Mouse (Mus musculus): ENCODE measurements around the gene Srsf9.
"Not testable (repeated sequence)": the region's sequence is repeated elsewhere in the genome, so short reads cannot be mapped to it uniquely, and the experiment has no call there.

The Srsf9 gene

DNA sequence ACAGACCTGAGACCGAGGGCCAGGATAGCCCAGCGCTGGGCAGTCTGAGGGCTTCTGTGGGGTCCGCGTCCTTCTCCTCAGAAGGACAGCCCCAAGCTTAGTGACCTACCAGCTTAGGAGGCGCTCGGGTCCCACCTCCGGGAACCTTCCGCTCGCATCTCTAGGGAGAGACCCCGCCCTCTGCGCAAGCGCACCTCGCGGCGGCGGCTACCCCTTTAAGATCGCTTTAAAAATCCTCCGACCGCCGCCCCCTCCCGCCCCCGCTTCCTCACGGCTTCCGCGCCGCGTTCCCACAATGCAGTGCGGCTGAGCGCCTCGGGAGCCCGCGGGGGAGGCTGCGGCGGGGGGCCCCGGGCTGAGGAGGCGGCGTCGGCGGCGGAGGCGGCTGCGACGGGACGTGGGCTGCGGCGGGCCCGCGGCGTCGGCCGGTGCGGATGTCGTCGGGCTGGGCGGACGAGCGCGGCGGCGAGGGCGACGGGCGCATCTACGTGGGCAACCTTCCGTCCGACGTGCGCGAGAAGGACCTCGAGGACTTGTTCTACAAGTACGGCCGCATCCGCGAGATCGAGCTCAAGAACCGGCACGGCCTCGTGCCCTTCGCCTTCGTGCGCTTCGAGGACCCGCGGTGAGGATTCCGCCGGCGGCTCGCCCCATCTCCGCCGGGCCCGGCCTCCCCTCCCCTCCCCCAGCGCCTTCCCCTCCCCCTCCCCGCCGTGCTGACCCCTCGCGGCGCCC lies at the start of gene Srsf9:
TSS of gene Srsf9 (plus strand) at position 303 of the 735 bp plus-strand sequence.
- DNase-seq (ENCODE audit: low read depth, low spot score): peak; percentile 84

DNA sequence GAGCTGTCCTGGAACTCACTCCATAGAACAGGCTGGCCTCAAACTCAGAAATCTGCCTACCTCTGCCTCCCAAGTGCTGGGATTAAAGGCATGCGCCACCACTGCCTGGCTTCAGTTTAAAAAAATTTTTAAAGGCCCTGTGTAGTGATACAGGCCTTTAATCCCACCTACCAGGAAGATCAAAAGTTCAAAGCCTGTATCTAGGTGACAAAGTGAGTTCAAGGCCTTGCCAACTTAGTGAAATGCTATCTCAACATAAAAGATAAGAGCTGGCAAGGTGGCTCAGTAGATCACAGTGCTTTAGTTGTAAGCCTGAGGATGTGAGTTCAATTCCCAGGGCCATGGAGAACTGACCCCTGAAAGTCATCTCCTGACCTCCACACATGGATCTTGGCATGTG lies 48.9 kb upstream of the Srsf9 start:
- DNase-seq (ENCODE audit: low read depth, low spot score): no peak

DNA sequence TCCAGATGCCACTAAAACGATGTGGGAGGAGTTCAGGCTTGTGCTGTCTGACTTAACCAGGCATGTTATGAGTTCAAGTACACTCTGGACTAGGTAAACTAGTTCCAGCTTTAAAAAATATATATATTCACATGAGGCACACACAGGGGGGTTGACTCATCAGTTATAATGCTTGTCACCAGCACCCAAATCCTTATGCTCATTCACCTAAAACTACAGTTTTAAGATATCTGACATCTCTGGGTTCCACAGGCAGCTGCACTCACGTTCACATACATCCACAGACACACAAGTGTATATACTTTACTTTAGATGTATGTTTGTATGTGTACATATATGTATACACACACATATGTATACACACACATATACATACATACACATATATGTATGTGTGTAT lies 48.2 kb upstream of the Srsf9 start:
- no peak for DNase-seq (ENCODE audit: low read depth, low spot score)

DNA sequence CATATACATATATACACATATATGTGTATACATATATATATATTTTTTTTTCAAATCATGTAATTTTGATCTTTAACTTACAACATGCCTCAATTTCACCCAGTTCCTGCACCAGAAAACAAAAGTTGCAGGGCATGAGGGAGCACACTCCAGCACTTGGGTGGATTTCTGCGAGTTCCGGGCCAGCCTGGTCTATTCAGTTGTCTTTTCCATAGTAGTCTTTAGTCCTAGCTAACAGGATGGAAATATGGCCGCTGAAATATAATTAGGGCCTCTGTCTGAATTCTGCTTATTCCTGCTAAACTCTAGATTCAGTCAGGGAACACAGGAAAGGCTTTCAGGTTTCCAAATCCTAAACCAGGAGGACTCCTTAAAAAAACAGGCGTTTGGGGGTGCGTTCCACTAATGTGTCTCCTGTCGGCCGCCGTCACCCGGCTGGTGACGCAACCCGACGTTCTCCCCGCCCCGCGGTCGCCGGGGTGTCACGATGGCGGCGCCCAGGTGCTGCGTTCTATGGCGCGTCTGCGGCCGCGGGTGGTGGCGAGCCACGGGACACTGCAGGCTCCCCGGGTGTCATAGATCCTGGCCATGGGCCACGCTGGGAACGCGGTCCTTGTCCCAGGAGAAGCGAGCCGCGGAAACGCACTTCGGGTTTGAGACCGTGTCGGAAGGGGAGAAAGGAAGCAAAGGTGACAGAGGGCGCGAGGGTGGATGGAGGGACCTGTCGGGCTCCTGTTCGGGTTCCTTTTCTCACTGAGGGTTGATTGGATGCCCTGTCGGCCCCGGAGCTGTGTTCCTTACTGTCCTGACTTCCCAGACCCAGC lies 47.5 kb upstream of the Srsf9 start, which contains the start of gene Coq5:
TSS of gene Coq5 (plus strand) at position 441 of the 824 bp plus-strand sequence.
- no peak for DNase-seq (ENCODE audit: low read depth, low spot score)

DNA sequence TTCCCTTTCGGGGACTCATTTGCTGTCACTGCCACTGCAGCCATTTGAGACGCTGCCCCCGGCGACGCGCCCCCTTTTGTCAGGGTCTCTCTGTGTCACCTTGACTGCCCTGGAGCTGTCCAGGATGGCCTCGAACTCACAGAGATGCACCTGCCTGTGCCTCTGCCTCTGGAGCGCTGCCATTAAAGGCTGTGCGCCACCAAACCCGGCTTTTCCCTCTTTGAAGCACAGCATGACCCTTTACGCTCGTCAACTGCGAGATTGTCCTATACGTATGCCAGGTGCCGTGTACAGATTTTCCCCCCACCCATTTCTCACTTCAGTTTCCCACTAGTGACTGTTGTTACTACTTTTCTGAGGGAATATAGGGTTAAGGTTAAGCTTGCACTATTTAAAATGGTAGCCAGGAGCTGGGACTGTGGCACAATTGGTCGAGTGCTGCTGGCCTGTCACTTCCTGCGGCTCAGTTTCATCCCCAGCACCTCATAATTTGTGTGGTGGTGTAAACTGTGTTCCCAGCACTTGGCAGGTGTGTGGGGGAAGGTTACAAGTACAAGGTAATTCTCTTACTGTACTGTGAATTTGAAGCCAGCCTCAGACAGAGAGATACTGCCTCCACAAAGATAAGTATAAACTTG lies 46.8 kb upstream of the Srsf9 start:
- DNase-seq (ENCODE audit: low read depth, low spot score): no peak

DNA sequence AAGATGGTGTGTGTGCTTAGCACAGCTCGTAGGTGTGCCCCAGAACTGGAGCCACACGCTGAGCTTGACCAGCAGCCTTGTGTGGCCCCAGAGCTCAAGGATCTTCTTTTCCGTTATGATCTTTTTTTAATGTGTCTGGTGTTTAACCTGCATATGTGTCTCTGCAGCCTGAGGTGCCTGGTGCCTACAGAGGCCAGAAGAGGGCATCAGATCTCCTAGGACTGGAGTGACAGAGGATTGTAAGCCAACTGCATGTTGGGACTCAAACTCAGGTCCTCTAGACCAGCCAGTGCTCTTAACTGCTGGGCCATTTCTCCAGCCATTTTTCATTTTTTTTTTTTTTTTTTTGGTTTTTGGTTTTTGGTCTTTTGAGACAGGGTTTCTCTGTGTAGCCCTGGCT lies 42.2 kb upstream of the Srsf9 start:
- DNase-seq (ENCODE audit: low read depth, low spot score): no peak

DNA sequence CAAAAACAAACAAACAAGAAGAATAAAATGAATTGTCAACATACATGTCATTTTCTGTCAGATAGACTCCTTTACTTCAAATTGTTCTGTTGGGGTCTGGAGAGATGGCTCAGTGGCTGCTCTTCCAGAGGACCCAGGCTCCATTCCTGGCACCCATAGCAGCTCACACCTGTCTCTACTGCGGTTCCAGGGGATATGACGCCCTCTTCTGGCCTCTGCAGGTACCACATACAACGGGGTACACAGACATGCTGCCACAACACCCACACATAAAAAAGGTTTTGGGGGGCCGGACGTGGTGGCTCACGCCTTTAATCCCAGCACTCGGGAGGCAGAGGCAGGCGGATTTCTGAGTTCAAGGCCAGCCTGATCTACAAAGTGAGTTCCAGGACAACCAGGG lies 32.8 kb upstream of the Srsf9 start:
- no peak for DNase-seq (ENCODE audit: low read depth, low spot score)

DNA sequence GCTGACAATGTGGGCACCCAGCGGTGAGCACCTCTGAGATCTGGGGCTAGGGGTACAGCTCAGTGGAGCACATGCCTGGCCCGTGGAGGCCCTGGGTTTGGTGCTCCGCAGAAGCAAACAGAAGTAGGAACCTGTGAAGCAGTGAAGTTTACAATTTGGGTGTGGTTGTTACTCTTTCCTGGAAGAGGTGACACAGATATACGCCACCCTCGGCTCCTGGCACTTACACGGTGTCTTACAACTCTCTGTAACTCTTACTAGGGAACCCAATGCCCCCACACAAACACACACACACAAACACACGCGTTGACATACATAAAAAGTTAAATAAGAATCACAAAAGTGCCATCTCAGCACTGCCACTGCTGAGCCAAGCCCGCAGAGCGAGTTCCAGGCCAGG lies 30.6 kb upstream of the Srsf9 start:
- no peak for DNase-seq (ENCODE audit: low read depth, low spot score)

DNA sequence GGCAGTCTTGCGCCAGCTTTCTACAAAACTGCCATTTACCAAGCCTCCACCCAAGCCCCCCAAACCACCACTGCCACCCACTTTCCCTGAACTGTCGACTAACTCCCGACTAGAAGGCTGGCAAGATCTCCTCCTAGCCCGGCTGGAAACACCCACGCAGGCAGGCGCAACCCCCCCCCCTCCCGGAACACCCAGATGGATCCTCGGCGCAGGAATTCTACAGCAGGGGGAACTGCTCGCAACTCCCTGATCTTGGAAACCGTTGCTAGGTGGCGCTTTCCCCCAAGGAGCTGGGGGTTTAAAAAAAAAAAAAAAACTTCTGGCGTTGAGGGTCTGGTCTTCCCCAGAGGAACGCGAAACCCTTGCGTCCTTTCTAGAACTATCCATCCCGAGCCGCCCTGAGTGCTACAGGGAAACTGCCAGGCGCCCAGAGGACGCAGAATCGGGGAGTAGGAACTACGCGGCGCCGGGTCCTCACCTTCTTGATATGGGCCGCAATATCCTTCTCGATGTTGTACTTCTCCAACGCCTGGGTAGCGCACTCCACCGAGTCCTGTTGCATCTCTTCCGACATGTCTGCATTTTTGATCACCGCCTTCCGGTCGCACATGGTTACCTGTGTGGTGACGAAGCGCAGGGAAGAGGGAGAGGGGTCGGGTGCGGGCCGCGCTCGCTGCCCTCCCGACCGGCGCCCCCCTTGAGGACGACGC lies 26.8 kb upstream of the Srsf9 start:
- peak; percentile 80 for DNase-seq (ENCODE audit: low read depth, low spot score)

DNA sequence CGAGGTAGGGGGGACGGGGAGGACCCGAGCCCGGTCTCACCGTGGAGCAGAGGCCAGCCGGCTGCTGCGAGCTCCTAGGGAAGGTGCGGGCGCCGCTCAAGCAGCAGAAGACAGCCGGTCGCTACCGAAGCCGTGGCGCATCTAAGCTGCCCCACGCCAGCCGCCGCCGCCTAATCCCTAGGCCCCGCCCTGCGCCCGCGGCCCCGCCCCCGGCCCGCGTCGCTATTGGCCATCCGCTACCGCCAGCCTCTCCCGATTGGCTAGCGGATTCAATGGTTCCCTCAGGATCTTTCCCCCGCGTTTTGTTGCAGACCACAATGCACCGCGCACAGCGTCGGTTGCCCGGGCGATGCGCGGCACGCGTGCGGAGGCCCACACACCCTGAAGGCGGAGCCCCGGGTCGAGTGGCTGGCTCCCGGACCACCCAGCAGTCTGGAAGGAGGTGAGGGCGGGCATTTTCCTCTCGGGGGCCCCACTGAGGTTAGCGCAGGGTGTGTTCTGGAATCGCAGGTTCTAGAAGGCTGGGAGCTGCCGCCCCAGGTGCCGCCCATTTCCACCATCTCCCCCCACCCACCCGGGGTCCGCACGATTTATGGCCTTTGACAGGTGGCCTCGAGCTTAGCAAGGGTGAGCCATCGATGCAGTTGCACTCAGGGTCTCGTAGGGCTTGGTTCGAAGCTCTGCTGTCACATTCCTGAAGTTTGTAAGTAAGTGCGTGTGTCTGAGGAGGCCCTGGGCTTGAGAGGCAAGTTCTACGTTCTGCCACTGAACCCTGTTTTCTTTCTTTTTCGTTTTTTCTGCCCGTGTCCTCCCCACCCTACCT lies 26.0 kb upstream of the Srsf9 start, which contains the start of gene Dynll1:
TSS of gene Dynll1 (minus strand) at position 208 of the 823 bp plus-strand sequence.
- DNase-seq (ENCODE audit: low read depth, low spot score): peak; percentile 95

DNA sequence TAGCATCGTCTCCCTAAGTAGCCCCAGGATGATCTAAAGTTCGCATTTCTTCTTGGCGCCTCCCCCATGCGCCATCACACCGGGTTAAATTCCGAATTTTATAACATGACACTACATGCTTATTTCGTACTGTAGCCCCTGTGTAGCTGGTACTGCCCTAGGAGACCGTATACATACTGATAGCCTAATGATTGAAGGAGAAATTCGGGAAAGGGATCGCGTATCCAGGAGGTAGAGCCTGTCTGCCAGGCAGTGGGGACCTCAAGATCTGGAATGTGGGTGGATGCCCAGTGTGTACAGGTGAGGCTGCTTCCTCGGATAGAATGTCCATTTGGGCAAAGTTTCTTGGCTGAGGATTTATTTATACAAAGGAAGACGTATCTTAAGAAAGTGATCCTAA lies 25.4 kb upstream of the Srsf9 start:
- no peak for DNase-seq (ENCODE audit: low read depth, low spot score)

DNA sequence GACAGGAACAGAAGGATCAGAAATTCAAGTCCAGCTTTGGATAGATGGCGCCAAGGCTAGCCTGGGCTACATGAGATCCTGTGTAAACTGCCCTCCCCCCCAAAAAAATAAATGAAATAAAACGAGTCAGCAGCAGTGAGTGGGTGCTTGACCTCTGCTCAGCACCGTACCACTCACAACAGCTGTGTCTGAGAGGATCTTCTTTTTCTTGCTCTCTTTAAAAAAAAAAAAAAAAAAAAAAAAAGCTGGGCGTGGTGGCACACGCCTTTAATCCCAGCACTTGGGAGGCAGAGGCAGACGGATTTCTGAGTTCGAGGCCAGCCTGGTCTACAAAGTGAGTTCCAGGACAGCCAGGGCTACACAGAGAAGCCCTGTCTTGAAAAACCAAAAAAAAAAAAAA lies 24.8 kb upstream of the Srsf9 start:
- not testable (repeated sequence) for DNase-seq (ENCODE audit: low read depth, low spot score)

DNA sequence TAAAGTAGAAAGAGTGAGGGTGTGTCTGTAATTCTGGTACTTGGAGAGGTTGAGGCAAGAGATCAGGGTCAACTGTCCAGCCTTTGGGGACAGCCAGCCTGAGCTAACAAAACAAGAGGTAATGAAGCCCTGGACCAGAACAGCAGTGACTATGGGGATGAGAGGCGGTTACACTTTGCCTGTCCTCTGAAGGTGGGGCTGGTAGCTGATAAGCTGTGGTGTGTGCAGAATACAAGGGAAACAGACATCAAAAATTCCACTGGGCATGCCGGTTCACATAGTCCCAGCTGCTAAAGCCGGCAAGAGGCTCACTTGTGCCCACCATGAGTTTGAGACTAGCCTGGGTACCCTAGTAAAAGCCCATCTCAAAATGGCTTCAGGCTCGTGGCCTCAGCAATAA lies 14.6 kb upstream of the Srsf9 start:
- DNase-seq (ENCODE audit: low read depth, low spot score): no peak

DNA sequence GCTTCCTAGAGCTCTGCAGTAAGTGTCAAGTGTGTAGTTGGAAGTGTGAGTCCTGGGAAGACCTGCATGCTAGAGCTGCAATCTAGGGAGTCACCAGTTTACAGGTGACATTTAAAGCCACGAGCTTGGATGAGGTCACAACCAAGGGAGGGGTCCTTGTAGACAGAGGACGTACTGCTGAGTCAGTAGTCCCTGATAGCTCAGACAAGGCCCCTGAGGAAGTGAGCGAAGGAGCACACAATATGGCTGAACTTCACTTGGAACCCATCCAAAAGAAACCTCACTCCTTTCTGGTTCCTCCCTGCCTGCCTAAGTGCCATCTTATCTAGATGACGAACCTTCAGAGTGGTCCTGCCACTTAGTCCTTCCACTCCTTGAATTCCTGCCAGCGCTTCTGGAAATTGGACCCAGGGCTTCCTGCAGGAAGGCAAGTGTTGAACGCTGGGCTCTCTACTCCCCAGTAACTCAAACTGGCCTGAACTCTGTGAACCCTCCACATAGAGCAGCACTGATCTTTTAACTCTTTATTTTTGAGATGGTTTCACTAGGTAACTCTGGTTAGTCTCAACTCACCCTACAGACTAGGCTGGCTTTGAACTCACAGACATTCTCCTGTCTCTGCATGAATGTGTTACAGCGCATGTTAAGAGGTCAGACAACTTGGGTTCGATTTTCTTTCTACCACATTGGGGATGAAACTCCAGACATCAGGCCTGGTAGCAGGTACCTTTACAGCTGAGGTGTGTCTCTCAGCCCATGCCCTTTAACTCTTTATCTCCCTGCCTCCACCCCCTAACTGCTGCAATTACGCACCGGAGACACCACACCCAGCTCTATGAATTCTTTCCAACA lies 13.9 kb upstream of the Srsf9 start:
- DNase-seq (ENCODE audit: low read depth, low spot score): no peak

DNA sequence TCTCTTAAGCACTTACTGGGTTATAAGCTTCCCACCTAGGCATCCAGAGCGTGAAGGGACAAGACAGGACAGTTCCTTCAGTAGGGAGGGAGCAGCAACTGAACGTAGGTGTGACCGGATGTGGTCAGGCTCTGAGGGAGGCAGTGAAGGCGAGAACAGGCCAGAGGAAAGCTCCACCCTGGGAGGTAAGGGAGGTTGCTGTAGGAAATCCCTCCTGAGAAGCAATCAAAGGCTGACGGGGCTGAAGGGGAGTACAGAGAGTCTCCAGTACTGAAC lies 13.4 kb upstream of the Srsf9 start:
- no peak for DNase-seq (ENCODE audit: low read depth, low spot score)

DNA sequence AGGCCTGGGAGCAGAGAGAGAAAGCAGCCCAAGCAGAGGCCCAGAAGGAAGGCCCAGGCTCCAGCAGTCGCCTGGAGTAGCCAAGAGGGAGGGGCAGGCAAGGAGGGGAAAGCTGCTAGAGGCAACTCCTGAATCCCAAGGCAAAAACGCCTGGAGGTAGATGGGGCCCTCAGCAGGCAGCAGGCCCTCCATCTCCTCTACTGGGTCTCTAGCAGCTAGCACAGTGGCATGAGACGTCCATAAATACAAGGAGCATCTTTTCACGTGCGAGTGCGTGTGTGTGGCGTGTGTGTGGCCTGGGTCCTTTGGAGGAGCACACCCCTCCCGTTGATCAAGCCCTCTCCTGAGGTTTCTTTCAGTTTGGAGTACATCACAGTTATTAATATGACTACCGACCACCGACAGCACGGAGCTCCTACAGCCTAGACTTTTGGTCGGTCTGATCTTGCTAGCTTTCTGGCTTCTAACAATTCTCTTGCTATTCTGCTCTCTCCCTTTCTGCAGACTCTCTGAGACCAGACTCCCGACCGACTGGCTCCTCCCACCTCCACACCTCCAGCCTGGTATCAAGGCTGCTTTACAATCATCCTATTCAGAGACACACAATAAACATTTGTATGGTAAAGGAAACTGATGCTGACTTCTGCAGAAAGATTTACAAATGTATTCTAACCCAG lies 9.9 kb upstream of the Srsf9 start:
- no peak for DNase-seq (ENCODE audit: low read depth, low spot score)

DNA sequence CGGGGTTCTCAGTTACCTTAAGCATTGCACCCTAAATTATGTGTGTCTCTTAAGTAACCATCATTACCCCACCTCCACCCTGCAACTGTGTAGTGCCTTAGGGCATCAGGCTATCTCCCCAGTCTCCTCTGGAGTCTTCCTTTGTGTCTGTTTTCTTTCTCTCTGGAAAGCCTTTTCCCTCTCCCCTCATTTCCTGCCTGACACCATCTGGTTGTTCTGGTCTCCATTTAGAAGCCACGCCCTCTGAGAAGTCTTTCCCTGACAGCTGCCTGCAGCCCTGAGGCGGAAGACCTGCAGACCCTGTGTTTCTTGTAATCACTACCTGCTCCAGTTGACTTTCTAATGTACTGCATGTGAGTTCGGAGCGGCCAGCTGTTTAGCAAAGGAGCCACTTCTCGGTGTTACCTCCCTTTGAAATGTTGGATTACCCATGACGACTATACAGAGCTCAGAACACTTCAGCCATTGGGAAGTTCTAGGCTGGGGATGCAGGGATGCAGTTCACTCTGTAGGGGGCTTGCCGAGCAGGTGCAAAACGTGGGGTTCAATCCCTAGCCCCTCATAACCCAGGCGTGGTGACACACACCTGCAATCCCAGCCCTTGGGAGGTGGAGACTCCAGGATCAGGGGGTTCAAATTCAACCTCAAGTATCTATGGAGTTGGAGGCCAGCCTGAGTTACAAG lies 9.2 kb upstream of the Srsf9 start:
- no peak for DNase-seq (ENCODE audit: low read depth, low spot score)

DNA sequence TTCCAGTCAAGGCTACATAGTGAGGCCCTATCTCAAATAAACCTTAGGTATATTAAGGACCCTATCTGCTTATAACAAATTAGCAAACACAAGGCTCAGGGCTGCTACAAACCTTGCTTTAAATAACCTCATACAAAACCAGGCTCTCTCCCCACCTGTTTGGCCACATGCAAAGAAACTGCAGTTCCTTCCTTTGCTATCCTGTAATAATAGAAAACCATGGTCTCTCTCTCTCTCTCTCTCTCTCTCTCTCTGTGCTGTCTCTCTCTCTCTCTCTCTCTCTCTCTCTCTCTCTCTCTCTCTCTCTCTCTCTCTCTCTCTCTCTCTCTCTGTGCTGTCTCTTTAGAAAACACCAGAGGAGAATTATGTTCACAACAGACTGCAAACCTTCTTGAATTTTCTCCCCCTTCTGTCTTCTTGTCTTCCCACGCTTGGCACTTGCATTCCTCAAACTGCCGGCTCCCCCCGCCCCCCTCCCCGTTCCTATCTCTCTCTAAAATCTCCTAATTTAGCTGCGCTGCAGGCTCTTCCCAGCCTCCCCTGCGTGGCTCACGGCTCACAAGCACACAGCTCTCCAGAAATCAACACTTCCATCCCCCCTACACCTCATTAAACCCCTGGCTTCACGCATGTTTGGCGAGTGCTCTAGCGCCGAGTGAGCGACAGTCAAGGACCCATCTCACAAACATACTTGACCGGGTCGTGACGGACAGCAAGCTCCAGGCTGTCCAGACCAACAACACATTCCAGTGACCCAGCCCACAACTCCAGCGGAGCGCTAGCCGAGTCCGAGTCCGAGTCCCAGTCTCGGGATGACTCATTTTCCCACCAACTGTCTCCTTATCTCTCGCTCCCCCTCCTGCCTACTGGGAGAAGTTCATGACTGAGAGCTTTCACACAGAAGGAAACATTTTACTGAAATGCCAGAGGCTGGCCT lies 7.7 kb upstream of the Srsf9 start:
- peak; percentile 70 for DNase-seq (ENCODE audit: low read depth, low spot score)
